Mouse (Mus musculus) embryonic facial prominence, embryonic 15.5 days (tissue): Measurements from ENCODE around the gene Polr3b. TPM values are rescaled to one million over a fixed set of nuclear protein-coding genes. Genes with fewer than 3 reads are reported as not detected.

Experiments used
- ATAC-seq: fragments of 200-750 bp; cut with Nextera tagmentation; 2 replicates; pipeline ENCODE4 v1.8.0; 2017; ENCODE audit warnings: low read depth, moderate TSS enrichment; ENCODE audit not compliant: insufficient number of reproducible peaks, low FRiP score, low TSS enrichment
- H3K27ac ChIP-seq: fragments of 300-500 bp; sonication (generic); replicated peaks from 2 replicates; pipeline ENCODE4 v1.5.1; 2015; ENCODE audit warnings: mild to moderate bottlenecking, inconsistent platforms
- H3K27me3 ChIP-seq: fragments of 300-500 bp; sonication (generic); 2 replicates; pipeline ENCODE4 v1.6.1; 2015; ENCODE audit warnings: inconsistent platforms
- H3K36me3 ChIP-seq: fragments of 300-500 bp; sonication (generic); 2 replicates; pipeline ENCODE4 v1.6.1; 2015; ENCODE audit warnings: mild to moderate bottlenecking, inconsistent platforms
- H3K4me1 ChIP-seq: fragments of 300-500 bp; sonication (generic); 2 replicates; pipeline ENCODE4 v1.6.1; 2015; ENCODE audit warnings: inconsistent platforms
- H3K4me2 ChIP-seq: fragments of 300-500 bp; sonication (generic); replicated peaks from 2 replicates; pipeline ENCODE4 v1.6.1; 2015; ENCODE audit warnings: mild to moderate bottlenecking, inconsistent platforms
- H3K4me3 ChIP-seq: fragments of 300-500 bp; sonication (generic); replicated peaks from 2 replicates; pipeline ENCODE4 v1.5.1; 2015; ENCODE audit warnings: mild to moderate bottlenecking, inconsistent platforms
- H3K9ac ChIP-seq: fragments of 300-500 bp; sonication (generic); 2 replicates; pipeline ENCODE4 v1.6.1; 2015; ENCODE audit warnings: inconsistent platforms
- H3K9me3 ChIP-seq: fragments of 300-500 bp; sonication (generic); replicated peaks from 2 replicates; pipeline ENCODE4 v1.6.1; 2016; ENCODE audit warnings: inconsistent platforms
- WGBS: fragments of 180-500 bp; shearing (Covaris S2); methylation state at CpG from one replicate; pipeline ENCODE4 v1.1.7; 2015; 5-methylcytosine and 5-hydroxymethylcytosine counted together
- polyA plus RNA-seq: library from polyadenylated mRNA; unstranded; fragments of >200 nt; fragmentation: Nextera tagmentation; extraction: Ambion mirVana; gene quantifications from 2 replicates; pipeline ENCODE4 v1.2.1, GENCODE M21; 2015

Polr3b gene
- polyA plus RNA-seq, 1 experiment from 2014 or later = 12.7 TPM

DNA sequence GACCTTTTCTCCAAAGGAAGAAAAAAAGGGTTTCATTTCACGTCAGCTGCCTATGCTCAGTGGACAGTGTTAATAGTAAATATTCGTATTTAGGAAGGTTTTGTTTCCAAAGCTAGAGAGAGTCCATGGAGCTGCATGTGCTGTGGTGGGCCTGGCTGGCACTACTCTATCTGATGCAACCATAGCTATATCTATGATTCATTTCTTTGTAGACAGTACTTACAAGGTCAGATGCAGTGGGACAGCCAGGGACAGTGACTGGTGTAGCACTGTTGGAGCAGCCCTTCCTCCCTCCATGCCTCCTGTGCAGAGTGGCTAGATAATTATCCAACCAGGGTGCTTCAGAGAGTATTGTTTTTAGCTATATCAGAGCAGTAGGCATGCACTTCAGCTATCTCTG is 9.8 kb upstream of the Polr3b start:
- Histone ChIP-seq H3K27me3 (no peaks in the 10 kb centered on the region), H3K27ac (no peak overlapping the region), H3K4me1 (no peaks in the 10 kb centered on the region), H3K4me3 (no peak overlapping the region), H3K36me3 (peaks cover 4% of the 10 kb centered on the region; the same call in 1 of the 2 replicates), H3K4me2 (no peak overlapping the region), H3K9me3 (no peaks in the 10 kb centered on the region), H3K9ac (no peak overlapping the region)
- ATAC-seq = no peak
- 72% methylated on average over 2 of the region's 2 CpGs for WGBS

DNA sequence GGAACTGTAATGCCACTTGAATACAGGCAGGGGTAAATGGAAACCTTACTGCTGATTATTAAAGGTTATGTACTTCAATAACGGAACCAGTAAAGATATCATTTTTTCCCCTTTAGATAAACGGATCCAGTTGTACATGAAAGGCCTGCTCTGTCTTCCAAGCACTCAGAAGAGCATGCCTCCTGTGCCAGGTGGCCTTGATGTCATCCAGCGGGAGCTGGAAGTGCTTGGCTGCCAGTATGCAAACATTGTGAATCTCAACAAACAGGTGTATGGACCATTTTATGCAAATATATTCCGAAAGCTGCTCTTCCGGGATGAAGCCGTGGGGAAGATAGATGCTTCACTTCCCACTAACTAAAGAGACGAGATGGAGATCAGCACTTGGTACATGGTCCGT is 8.7 kb upstream of the Polr3b start:
- Histone ChIP-seq H3K9ac (no peak overlapping the region), H3K27me3 (no peaks in the 10 kb centered on the region), H3K4me3 (no peak overlapping the region), H3K36me3 (peaks cover 4% of the 10 kb centered on the region; the same call in 1 of the 2 replicates), H3K27ac (no peak overlapping the region), H3K9me3 (no peaks in the 10 kb centered on the region), H3K4me2 (no peak overlapping the region), H3K4me1 (no peaks in the 10 kb centered on the region)
- WGBS = 77% methylated on average over 8 of the region's 8 CpGs
- no peak for ATAC-seq

DNA sequence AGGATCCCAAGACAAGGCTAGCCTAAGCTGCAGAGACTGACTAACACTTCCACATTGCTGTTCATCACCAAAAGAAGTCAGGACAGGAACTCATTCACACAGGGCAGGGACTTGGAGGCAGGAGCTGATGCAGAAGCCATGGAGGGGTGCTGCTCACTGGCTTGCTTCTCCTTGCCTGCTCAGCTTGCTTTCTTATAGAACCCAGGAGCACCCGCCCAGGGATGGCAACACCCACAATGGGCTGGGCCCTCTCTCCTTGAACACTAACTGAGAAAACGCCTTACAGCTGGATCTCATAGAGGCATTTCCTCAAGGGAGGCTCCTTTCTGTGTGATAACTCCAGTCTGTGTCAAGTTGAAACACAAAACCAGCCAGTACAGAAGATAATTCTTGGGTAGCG is 7.0 kb upstream of the Polr3b start:
- H3K4me1 ChIP-seq = no peaks in the 10 kb centered on the region
- no peaks in the 10 kb centered on the region for H3K27me3 ChIP-seq
- ATAC-seq = no peak
- WGBS = 67% methylated on average over 3 of the region's 3 CpGs
- no peaks in the 10 kb centered on the region for H3K36me3 ChIP-seq
- H3K4me2 ChIP-seq = no peak overlapping the region
- H3K9me3 ChIP-seq = no peaks in the 10 kb centered on the region
- no peak overlapping the region for H3K9ac ChIP-seq
- no peak overlapping the region for H3K27ac ChIP-seq
- no peak overlapping the region for H3K4me3 ChIP-seq

DNA sequence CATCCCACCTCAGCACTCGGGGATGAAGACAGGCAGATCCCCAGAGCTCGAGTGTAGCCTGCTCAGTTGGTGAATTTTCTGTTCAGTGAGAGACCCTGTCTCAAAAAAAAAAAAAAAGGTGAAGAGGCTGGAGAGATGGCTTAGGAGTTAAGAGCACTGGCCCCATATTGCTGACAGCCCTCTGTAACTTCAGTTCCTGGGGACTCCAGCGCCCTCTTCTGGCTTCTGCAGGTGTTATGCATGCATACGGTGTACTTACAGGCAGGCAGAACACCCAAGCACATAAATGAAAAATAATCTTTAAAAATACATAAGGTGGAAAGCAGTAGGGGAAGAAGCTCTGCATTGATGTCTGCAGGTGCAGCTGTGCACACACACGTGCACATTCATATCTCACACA is 9.1 kb downstream of the Polr3b start:
- 62% methylated on average over 5 of the region's 5 CpGs for WGBS
- Histone ChIP-seq H3K36me3 (peaks cover 32% of the 10 kb centered on the region), H3K4me3 (no peak overlapping the region), H3K9ac (no peak overlapping the region), H3K27ac (no peak overlapping the region), H3K4me1 (no peaks in the 10 kb centered on the region), H3K9me3 (no peaks in the 10 kb centered on the region), H3K27me3 (no peaks in the 10 kb centered on the region), H3K4me2 (no peak overlapping the region)
- no peak for ATAC-seq

DNA sequence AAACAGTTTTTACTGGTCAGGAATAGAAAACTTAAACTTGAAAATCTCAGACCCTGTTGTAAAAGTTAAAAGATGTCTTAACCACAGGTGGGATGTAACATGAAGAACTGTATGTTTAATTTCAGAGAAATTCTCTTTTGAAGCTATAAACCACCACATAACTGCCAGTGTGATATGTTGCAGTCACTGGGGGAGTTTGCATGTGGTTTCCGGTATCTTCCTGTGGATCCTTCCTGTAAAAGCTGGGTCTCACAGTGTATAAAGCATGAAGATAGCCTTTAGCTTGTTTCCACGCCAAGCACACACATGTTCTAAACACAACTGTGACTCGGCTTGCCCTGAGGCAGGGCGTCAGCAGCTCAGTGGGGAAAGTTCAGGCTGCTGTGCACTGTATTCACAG is 9.9 kb downstream of the Polr3b start:
- no peak overlapping the region for H3K4me3 ChIP-seq
- H3K27me3 ChIP-seq = no peaks in the 10 kb centered on the region
- no peak overlapping the region for H3K4me2 ChIP-seq
- H3K36me3 ChIP-seq = peaks cover 40% of the 10 kb centered on the region
- ATAC-seq = no peak
- H3K27ac ChIP-seq = no peak overlapping the region
- 79% methylated on average over 4 of the region's 4 CpGs for WGBS
- no peak overlapping the region for H3K9ac ChIP-seq
- H3K9me3 ChIP-seq = no peaks in the 10 kb centered on the region
- no peaks in the 10 kb centered on the region for H3K4me1 ChIP-seq

DNA sequence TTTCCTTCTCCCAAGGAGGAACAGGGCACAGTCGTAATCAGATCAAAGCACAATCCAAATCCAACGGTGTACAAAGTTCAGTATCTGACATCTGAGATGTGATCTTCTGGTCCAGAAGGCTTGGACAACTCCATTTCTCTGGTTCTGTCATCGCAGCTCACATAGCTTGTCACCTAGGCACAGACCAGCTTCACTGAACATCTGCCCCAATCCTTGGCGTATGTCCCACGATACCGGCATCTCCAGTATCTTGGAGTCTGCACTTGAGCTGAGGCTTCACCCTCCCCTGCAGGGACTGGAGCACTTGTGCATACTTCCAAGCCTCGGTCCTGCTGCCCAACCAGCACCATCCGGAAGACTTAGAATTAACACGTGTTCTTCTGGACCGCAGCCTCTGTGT is 14.6 kb downstream of the Polr3b start:
- no peaks in the 10 kb centered on the region for H3K4me1 ChIP-seq
- ATAC-seq = no peak
- H3K9ac ChIP-seq = no peak overlapping the region
- 92% methylated on average over 10 of the region's 10 CpGs for WGBS
- no peaks in the 10 kb centered on the region for H3K9me3 ChIP-seq
- no peak overlapping the region for H3K4me2 ChIP-seq
- no peaks in the 10 kb centered on the region for H3K27me3 ChIP-seq
- H3K4me3 ChIP-seq = no peak overlapping the region
- H3K27ac ChIP-seq = no peak overlapping the region
- peaks cover 52% of the 10 kb centered on the region for H3K36me3 ChIP-seq

DNA sequence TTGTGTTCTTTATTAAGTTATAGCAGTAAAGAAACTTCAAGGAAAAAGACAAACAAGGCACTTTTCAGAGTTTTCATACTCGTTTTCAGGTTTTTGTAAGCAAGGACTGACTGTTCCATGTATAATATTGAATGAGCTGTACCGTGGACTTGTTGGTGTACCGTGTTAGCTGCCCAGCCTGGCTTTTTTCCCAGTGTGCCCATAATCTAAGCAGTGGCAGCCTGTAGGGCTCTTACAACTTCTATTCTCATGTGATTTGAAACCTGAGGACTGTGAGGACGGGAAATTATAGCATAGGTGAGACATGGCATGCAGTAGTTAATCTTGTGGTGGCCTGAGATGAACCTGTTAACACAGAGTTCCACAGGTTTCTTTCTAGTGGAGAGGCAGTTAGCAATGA is 16.3 kb downstream of the Polr3b start:
- Histone ChIP-seq H3K36me3 (peaks cover 42% of the 10 kb centered on the region), H3K4me1 (no peaks in the 10 kb centered on the region), H3K4me3 (no peak overlapping the region), H3K27ac (no peak overlapping the region), H3K9me3 (no peaks in the 10 kb centered on the region), H3K4me2 (no peak overlapping the region), H3K27me3 (no peaks in the 10 kb centered on the region), H3K9ac (no peak overlapping the region)
- no peak for ATAC-seq
- 86% methylated on average over 4 of the region's 4 CpGs for WGBS

DNA sequence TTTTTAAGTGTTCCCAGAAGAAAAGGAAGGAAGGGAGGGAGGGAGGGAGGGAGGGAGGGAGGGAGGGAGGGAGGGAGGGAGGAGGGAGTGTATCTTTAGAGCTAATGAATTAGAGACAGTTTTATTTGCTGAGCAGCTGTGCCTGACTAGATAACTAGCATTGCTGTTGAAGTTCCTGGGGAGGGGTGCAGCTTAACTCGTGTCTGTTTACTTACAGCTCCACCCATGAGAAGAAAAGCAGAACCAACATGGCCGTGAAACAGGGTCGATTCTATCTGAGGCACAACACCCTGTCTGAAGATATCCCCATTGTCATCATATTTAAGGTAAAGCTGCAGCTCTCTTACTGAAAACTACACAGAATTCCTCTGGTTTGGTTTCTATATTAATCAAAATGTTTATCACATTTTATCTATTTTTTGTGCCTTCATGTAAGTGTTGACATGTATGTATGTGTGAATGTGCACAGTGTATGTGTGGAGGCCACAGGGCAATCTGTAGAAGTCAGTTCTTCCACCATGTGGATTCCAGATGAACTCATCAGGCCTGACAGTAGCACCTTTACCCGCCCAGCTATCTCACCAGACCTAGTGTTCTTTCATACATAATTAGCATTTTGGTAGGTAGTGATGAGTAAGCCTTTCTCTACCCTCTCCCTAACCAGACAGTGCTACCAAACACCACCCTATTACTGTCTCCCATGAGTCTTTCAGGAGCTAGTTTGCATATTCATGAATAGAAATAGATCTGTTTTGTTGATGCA is 17.6 kb downstream of the Polr3b start:
- Histone ChIP-seq H3K4me3 (no peak overlapping the region), H3K27me3 (no peaks in the 10 kb centered on the region), H3K4me1 (no peaks in the 10 kb centered on the region), H3K9me3 (no peaks in the 10 kb centered on the region), H3K27ac (no peak overlapping the region), H3K9ac (no peak overlapping the region), H3K4me2 (no peak overlapping the region), H3K36me3 (peaks cover 39% of the 10 kb centered on the region)
- 72% methylated on average over 4 of the region's 4 CpGs for WGBS
- ATAC-seq = no peak

DNA sequence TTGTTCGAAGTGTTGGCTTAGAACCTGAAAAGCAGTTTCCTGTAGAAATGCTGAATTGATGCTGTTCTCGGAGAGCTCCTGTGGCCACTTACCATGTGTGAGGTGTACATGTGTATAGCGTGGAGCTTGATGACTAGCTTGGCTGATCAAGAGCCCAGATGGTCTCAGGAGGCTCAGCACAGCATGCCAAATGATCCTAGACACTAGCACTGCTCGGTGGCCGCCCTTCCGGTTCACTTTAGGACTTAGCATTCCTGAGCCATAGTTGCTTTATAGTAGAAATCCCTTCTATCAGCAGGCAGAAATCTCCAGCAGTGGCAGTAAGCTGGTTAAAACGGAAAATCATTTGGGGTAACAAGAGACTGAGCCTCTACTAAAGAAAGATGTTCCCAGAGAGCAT is 18.8 kb downstream of the Polr3b start:
- ATAC-seq = no peak
- peaks cover 38% of the 10 kb centered on the region for H3K36me3 ChIP-seq
- no peak overlapping the region for H3K4me3 ChIP-seq
- no peaks in the 10 kb centered on the region for H3K27me3 ChIP-seq
- WGBS = 86% methylated on average over 7 of the region's 7 CpGs
- H3K4me2 ChIP-seq = no peak overlapping the region
- no peak overlapping the region for H3K9ac ChIP-seq
- H3K27ac ChIP-seq = no peak overlapping the region
- no peaks in the 10 kb centered on the region for H3K9me3 ChIP-seq
- H3K4me1 ChIP-seq = no peaks in the 10 kb centered on the region

DNA sequence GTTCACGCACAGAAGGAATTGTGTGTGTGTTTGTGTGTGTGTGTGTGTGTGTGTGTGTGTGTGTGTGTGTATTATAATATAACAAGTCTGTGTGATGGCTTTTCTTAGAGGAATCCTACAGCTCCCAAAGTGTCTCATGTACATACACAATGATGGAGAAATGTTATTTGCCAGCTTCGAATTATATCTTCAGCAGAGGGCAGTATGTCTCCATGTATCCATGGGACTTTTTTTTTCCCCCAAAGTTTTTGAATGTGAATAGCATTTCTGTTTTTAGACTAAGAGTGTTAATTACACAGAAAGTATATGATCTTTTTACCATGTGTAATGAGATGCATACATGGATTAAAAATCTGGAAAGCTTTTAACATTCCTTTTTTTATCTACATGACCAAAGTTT is 19.5 kb downstream of the Polr3b start:
- WGBS = 82% methylated on average over 2 of the region's 2 CpGs
- H3K36me3 ChIP-seq = peaks cover 32% of the 10 kb centered on the region
- no peaks in the 10 kb centered on the region for H3K9me3 ChIP-seq
- no peaks in the 10 kb centered on the region for H3K4me1 ChIP-seq
- H3K27ac ChIP-seq = no peak overlapping the region
- no peak overlapping the region for H3K4me3 ChIP-seq
- H3K27me3 ChIP-seq = no peaks in the 10 kb centered on the region
- no peak for ATAC-seq
- no peak overlapping the region for H3K4me2 ChIP-seq
- H3K9ac ChIP-seq = no peak overlapping the region

DNA sequence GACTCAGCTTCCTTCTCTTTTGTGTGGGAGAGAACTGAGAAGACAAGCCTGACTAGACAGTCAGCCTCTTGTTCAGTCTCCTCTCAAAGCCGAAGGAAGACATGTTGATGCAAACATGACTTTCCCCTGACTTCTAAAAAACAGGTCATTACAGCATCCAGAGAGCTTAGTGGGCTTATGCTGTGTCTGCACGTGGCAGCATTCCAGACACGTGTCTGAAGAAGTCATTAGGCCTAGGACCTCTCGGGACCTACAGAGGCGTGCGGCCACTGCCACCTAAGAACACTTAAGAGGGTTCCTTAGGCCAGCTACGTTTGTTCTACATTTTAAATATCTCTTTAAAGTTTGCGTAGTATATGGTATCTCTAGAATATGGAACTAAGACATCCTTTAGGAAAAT is 23.8 kb downstream of the Polr3b start:
- Histone ChIP-seq H3K9ac (no peak overlapping the region), H3K4me3 (no peak overlapping the region), H3K36me3 (peaks cover 19% of the 10 kb centered on the region), H3K4me1 (no peaks in the 10 kb centered on the region), H3K9me3 (no peaks in the 10 kb centered on the region), H3K27me3 (no peaks in the 10 kb centered on the region), H3K27ac (no peak overlapping the region), H3K4me2 (no peak overlapping the region)
- WGBS = 76% methylated on average over 8 of the region's 8 CpGs
- ATAC-seq = no peak

DNA sequence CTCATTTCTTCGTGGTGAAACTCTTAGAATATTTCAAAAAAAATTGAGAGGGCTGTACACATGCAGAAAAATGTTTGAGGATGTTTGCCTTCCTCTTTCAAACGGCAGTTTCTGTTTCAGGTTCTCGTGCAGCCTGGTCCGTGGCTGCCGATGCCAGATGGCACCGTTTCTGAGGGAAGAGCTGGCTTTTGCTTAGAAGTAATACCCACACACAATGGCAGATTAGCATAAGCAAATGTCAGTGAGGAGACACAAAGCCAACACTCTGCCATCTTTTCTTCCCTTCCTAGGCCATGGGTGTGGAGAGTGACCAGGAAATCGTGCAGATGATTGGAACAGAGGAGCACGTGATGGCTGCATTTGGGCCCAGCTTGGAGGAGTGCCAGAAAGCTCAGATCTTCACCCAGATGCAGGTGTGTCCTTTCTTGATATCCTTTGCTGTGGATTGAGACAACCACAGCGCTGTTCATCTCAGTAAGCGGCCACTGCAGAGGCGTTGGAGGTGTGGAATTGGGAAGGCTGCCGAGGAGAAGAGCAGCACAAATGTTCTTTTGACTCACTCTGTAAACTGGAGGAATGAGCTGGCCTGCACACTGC is 24.5 kb downstream of the Polr3b start:
- Histone ChIP-seq H3K9ac (no peak overlapping the region), H3K36me3 (peaks cover 21% of the 10 kb centered on the region), H3K4me1 (no peaks in the 10 kb centered on the region), H3K27me3 (no peaks in the 10 kb centered on the region), H3K27ac (no peak overlapping the region), H3K9me3 (no peaks in the 10 kb centered on the region), H3K4me3 (no peak overlapping the region), H3K4me2 (no peak overlapping the region)
- no peak for ATAC-seq
- WGBS = 83% methylated on average over 12 of the region's 12 CpGs
